Mouse (Mus musculus): ENCODE results near the gene Cabp4. TPM values are rescaled to one million over a fixed set of nuclear protein-coding genes. Genes with fewer than 3 reads are reported as not detected.
A peak's percentile ranks its signal among the peaks of the same experiment; 100 is the strongest.
"Not testable (repeated sequence)": the region's sequence is repeated elsewhere in the genome, so short reads cannot be mapped to it uniquely, and the experiment has no call there.

Gene Cabp4
- polyA plus RNA-seq, 1 experiment from 2014 or later = 0.13 TPM

GRCm38 (mm10) chr19:4144550-4145498, 991 bp upstream of the Cabp4 start:
- WGBS = 77% methylated on average over 16 of the region's 16 CpGs
- H3K36me3 ChIP-seq = peaks cover 1% of the 10 kb centered on the region; the same call in 1 of the 2 replicates
- H3K27me3 ChIP-seq (replicated peaks) = no peaks in the 10 kb centered on the region
- no peak overlapping the region for H3K4me2 ChIP-seq
- no peak for ATAC-seq (ENCODE audit: insufficient number of reproducible peaks, low FRiP score)
- H3K4me3 ChIP-seq = no peak overlapping the region
- no peak overlapping the region for H3K9ac ChIP-seq
- H3K4me1 ChIP-seq (replicated peaks) = peaks cover 14% of the 10 kb centered on the region
- H3K27ac ChIP-seq (ENCODE audit: poor library complexity, severe bottlenecking) = no peak overlapping the region
- H3K9me3 ChIP-seq (replicated peaks) = 0 out of 2 replicates have a peak, but pooled peaks cover 5% of the 10 kb centered on the region

- WGBS = 86% methylated on average over 18 of the region's 18 CpGs
- no peak overlapping the region for H3K9ac ChIP-seq
- no peak overlapping the region for H3K4me3 ChIP-seq
Observed at GRCm38 (mm10) chr19:4142416-4143173, 1.2 kb downstream of the Cabp4 start.

GRCm38 (mm10) chr19:4140147-4140546, 3.7 kb downstream of the Cabp4 start:
- no peak overlapping the region for H3K4me2 ChIP-seq
- no peaks in the 10 kb centered on the region for H3K36me3 ChIP-seq
- no peak for ATAC-seq (ENCODE audit: insufficient number of reproducible peaks, low FRiP score)
- H3K4me1 ChIP-seq (replicated peaks) = no peaks in the 10 kb centered on the region
- no peak overlapping the region for H3K27ac ChIP-seq (ENCODE audit: poor library complexity, severe bottlenecking)
- 82% methylated on average over 6 of the region's 6 CpGs for WGBS
- no peaks in the 10 kb centered on the region for H3K9me3 ChIP-seq (replicated peaks)
- no peak overlapping the region for H3K4me3 ChIP-seq
- H3K27me3 ChIP-seq (replicated peaks) = peaks cover 8% of the 10 kb centered on the region
- no peak overlapping the region for H3K9ac ChIP-seq

More at GRCm38 (mm10) chr19:4142416-4143173, 1.2 kb downstream of the Cabp4 start:
- H3K4me2 ChIP-seq = no peak overlapping the region
- H3K9me3 ChIP-seq (replicated peaks) = 0 out of 2 replicates have a peak, but pooled peaks cover 5% of the 10 kb centered on the region
- peak; percentile 30; the same call in 1 of the 2 replicates for ATAC-seq (ENCODE audit: insufficient number of reproducible peaks, low FRiP score)
- no peaks in the 10 kb centered on the region for H3K4me1 ChIP-seq (replicated peaks)
- H3K27me3 ChIP-seq (replicated peaks) = peaks cover 3% of the 10 kb centered on the region; the same call in 1 of the 2 replicates
- H3K36me3 ChIP-seq = no peaks in the 10 kb centered on the region
- no peak overlapping the region for H3K27ac ChIP-seq (ENCODE audit: poor library complexity, severe bottlenecking)

GRCm38 (mm10) chr19:4139446-4139845, 4.4 kb downstream of the Cabp4 start, which contains the start of gene Gpr152:
Gene Gpr152 (plus strand): TSS chr19:4139787.
- 58% methylated on average over 2 of the region's 2 CpGs for WGBS
- Histone ChIP-seq H3K4me3 (no peak within 1 kb of the TSS), H3K4me1 (replicated peaks) (no peaks in the 10 kb centered on the region), H3K9ac (0 out of 2 replicates have a peak within 1 kb of the TSS, but pooled peaks have one; percentile 18), H3K9me3 (replicated peaks) (no peaks in the 10 kb centered on the region), H3K27ac (ENCODE audit: poor library complexity, severe bottlenecking) (no peak within 1 kb of the TSS), H3K27me3 (replicated peaks) (peaks cover 8% of the 10 kb centered on the region), H3K4me2 (no peak within 1 kb of the TSS), H3K36me3 (no peaks in the 10 kb centered on the region)
- ATAC-seq (ENCODE audit: insufficient number of reproducible peaks, low FRiP score) = no peak

GRCm38 (mm10) chr19:4137913-4138312, 5.9 kb downstream of the Cabp4 start:
- WGBS = 84% methylated on average over 5 of the region's 5 CpGs
- Histone ChIP-seq H3K4me2 (no peak overlapping the region), H3K36me3 (peaks cover 4% of the 10 kb centered on the region), H3K4me3 (no peak overlapping the region), H3K4me1 (replicated peaks) (no peaks in the 10 kb centered on the region), H3K27ac (ENCODE audit: poor library complexity, severe bottlenecking) (no peak overlapping the region), H3K9ac (no peak overlapping the region), H3K9me3 (replicated peaks) (no peaks in the 10 kb centered on the region), H3K27me3 (replicated peaks) (peaks cover 8% of the 10 kb centered on the region)
- ATAC-seq (ENCODE audit: insufficient number of reproducible peaks, low FRiP score) = no peak

- Histone ChIP-seq H3K27me3 (replicated peaks) (peaks cover 8% of the 10 kb centered on the region), H3K4me2 (no peak overlapping the region), H3K9ac (no peak overlapping the region), H3K36me3 (peaks cover 19% of the 10 kb centered on the region), H3K4me1 (replicated peaks) (no peaks in the 10 kb centered on the region), H3K4me3 (no peak overlapping the region), H3K27ac (ENCODE audit: poor library complexity, severe bottlenecking) (no peak overlapping the region), H3K9me3 (replicated peaks) (no peaks in the 10 kb centered on the region)
- ATAC-seq (ENCODE audit: insufficient number of reproducible peaks, low FRiP score) = no peak
- 74% methylated on average over 5 of the region's 5 CpGs for WGBS
Observed at GRCm38 (mm10) chr19:4136463-4136862, 7.4 kb downstream of the Cabp4 start.

GRCm38 (mm10) chr19:4135963-4136345, 7.9 kb downstream of the Cabp4 start:
- not testable (repeated sequence) for ATAC-seq (ENCODE audit: insufficient number of reproducible peaks, low FRiP score); H3K9me3 ChIP-seq (replicated peaks); H3K4me1 ChIP-seq (replicated peaks); H3K27me3 ChIP-seq (replicated peaks); H3K4me2 ChIP-seq; H3K27ac ChIP-seq (ENCODE audit: poor library complexity, severe bottlenecking); H3K4me3 ChIP-seq; H3K9ac ChIP-seq
- WGBS = 17% methylated on average over 8 of the region's 8 CpGs
- H3K36me3 ChIP-seq = peaks cover 24% of the 10 kb centered on the region

- not testable (repeated sequence) for H3K9ac ChIP-seq; H3K27ac ChIP-seq (ENCODE audit: poor library complexity, severe bottlenecking); H3K4me2 ChIP-seq; H3K9me3 ChIP-seq (replicated peaks); H3K27me3 ChIP-seq (replicated peaks); ATAC-seq (ENCODE audit: insufficient number of reproducible peaks, low FRiP score); H3K4me1 ChIP-seq (replicated peaks); H3K4me3 ChIP-seq
- 72% methylated on average over 6 of the region's 6 CpGs for WGBS
- H3K36me3 ChIP-seq = peaks cover 28% of the 10 kb centered on the region
Observed at GRCm38 (mm10) chr19:4135229-4135962, 8.4 kb downstream of the Cabp4 start.

GRCm38 (mm10) chr19:4134354-4134753, 9.5 kb downstream of the Cabp4 start:
- peaks cover 38% of the 10 kb centered on the region for H3K36me3 ChIP-seq
- no peaks in the 10 kb centered on the region for H3K9me3 ChIP-seq (replicated peaks)
- H3K4me1 ChIP-seq (replicated peaks) = peaks cover 9% of the 10 kb centered on the region
- no peak overlapping the region for H3K27ac ChIP-seq (ENCODE audit: poor library complexity, severe bottlenecking)
- H3K9ac ChIP-seq = no peak overlapping the region
- H3K4me3 ChIP-seq = no peak overlapping the region
- peaks cover 8% of the 10 kb centered on the region for H3K27me3 ChIP-seq (replicated peaks)
- WGBS = 78% methylated on average over 4 of the region's 4 CpGs
- no peak overlapping the region for H3K4me2 ChIP-seq
- no peak for ATAC-seq (ENCODE audit: insufficient number of reproducible peaks, low FRiP score)

GRCm38 (mm10) chr19:4131768-4132167, 12.1 kb downstream of the Cabp4 start:
- H3K4me3 ChIP-seq = no peak overlapping the region
- H3K27me3 ChIP-seq (replicated peaks) = no peaks in the 10 kb centered on the region
- 83% methylated on average over 2 of the region's 2 CpGs for WGBS
- H3K27ac ChIP-seq (ENCODE audit: poor library complexity, severe bottlenecking) = no peak overlapping the region
- no peaks in the 10 kb centered on the region for H3K9me3 ChIP-seq (replicated peaks)
- H3K4me2 ChIP-seq = no peak overlapping the region
- H3K36me3 ChIP-seq = peaks cover 57% of the 10 kb centered on the region
- no peak for ATAC-seq (ENCODE audit: insufficient number of reproducible peaks, low FRiP score)
- H3K4me1 ChIP-seq (replicated peaks) = peaks cover 18% of the 10 kb centered on the region
- H3K9ac ChIP-seq = no peak overlapping the region
